Mouse (Mus musculus): ENCODE measurements at regions not wholly inside any gene's neighbourhood (a gene's known extent, or its start where the extent isn't known, plus 50 kb on each side); places are given as distances from the start of the nearest gene placed in this dataset.

- no peak for DNase-seq (ENCODE audit: low spot score in 2 of 2)
Observed at GRCm38 (mm10) chr7:61615156-61615555, 731.2 kb upstream of the Ndn start.

- DNase-seq (ENCODE audit: low spot score in 2 of 2) = peak; percentile 16 to 17
Observed at GRCm38 (mm10) chr7:61644893-61645545, 701.4 kb upstream of the Ndn start.

- DNase-seq (ENCODE audit: low spot score in 2 of 2) = no peak
Observed at GRCm38 (mm10) chr7:61658086-61658485, 688.3 kb upstream of the Ndn start.

GRCm38 (mm10) chr7:61683080-61683479, 663.3 kb upstream of the Ndn start:
- DNase-seq (ENCODE audit: low spot score in 2 of 2) = peak; percentile 17 to 28

- no peak for DNase-seq (ENCODE audit: low spot score in 2 of 2)
Observed at GRCm38 (mm10) chr7:61685052-61685655, 661.2 kb upstream of the Ndn start.

GRCm38 (mm10) chr7:61726149-61726548, 620.2 kb upstream of the Ndn start:
- peak in 1 of 2 experiments; percentile 32 for DNase-seq (ENCODE audit: low spot score in 2 of 2)

- no peak for DNase-seq (ENCODE audit: low spot score in 2 of 2)
Observed at GRCm38 (mm10) chr7:61737511-61737910, 608.9 kb upstream of the Ndn start.

GRCm38 (mm10) chr7:61739336-61739735, 607.0 kb upstream of the Ndn start:
- peak; percentile 23 to 46 for DNase-seq (ENCODE audit: low spot score in 2 of 2)

- no peak for DNase-seq (ENCODE audit: low spot score in 2 of 2)
Observed at GRCm38 (mm10) chr7:61769826-61770225, 576.5 kb upstream of the Ndn start.

- no peak for DNase-seq (ENCODE audit: low spot score in 2 of 2)
Observed at GRCm38 (mm10) chr7:61790113-61790796, 556.1 kb upstream of the Ndn start.

GRCm38 (mm10) chr7:61836827-61837226, 509.5 kb upstream of the Ndn start:
- no peak for DNase-seq (ENCODE audit: low spot score in 2 of 2)

- peak; percentile 59 to 79 for DNase-seq (ENCODE audit: low spot score in 2 of 2)
Observed at GRCm38 (mm10) chr7:61837240-61837639, 509.1 kb upstream of the Ndn start.

- DNase-seq (ENCODE audit: low spot score in 2 of 2) = no peak
Observed at GRCm38 (mm10) chr7:61851949-61852348, 494.4 kb upstream of the Ndn start.

GRCm38 (mm10) chr7:61864517-61864916, 481.9 kb upstream of the Ndn start:
- no peak for DNase-seq (ENCODE audit: low spot score in 2 of 2)

GRCm38 (mm10) chr7:61866376-61866775, 480.0 kb upstream of the Ndn start:
- no peak for DNase-seq (ENCODE audit: low spot score in 2 of 2)

- DNase-seq (ENCODE audit: low spot score in 2 of 2) = no peak
Observed at GRCm38 (mm10) chr7:61876220-61876619, 470.1 kb upstream of the Ndn start.

- DNase-seq (ENCODE audit: low spot score in 2 of 2) = peak; percentile 54 to 84
Observed at GRCm38 (mm10) chr7:61877311-61878065, 468.9 kb upstream of the Ndn start.

- no peak for DNase-seq (ENCODE audit: low spot score in 2 of 2)
Observed at GRCm38 (mm10) chr7:61878095-61878494, 468.3 kb upstream of the Ndn start.

GRCm38 (mm10) chr7:61878585-61878984, 467.8 kb upstream of the Ndn start:
- no peak for DNase-seq (ENCODE audit: low spot score in 2 of 2)

Data from right cerebral cortex, postnatal 10 days (tissue).